Mouse (Mus musculus) liver, postnatal 0 days (tissue): Measurements from ENCODE around the gene Rexo1. TPM values are rescaled to one million over a fixed set of nuclear protein-coding genes. Genes with fewer than 3 reads are reported as not detected.
A peak's percentile ranks its signal among the peaks of the same experiment; 100 is the strongest.

Experiments
- ATAC-seq: fragments of 200-750 bp; cut with Nextera tagmentation; 2 replicates; pipeline ENCODE4 v1.8.0; 2017; ENCODE audit warnings: mild to moderate bottlenecking, moderate library complexity
- DNase-seq: peaks from one replicate; pipeline ENCODE4 v3.0.0-alpha.2; 2016
- H3K27ac ChIP-seq: fragments of 300-500 bp; sonication (generic); 2 replicates; pipeline ENCODE4 v1.5.1; 2014; ENCODE audit warnings: antibody characterized with exemption, moderate library complexity, mild to moderate bottlenecking, low read depth
- H3K27me3 ChIP-seq: fragments of 300-500 bp; sonication (generic); 2 replicates; pipeline ENCODE4 v1.6.1; 2014; ENCODE audit warnings: low read length, control low read depth, mixed read lengths; ENCODE audit not compliant: insufficient read depth
- H3K36me3 ChIP-seq: fragments of 300-500 bp; sonication (generic); replicated peaks from 2 replicates; pipeline ENCODE4 v1.6.1; 2014; ENCODE audit warnings: mild to moderate bottlenecking, control low read depth, low read length, moderate library complexity, mixed read lengths; ENCODE audit not compliant: insufficient read depth
- H3K4me1 ChIP-seq: fragments of 300-500 bp; sonication (generic); 2 replicates; pipeline ENCODE4 v1.6.1; 2014; ENCODE audit warnings: antibody characterized with exemption, mild to moderate bottlenecking, control low read depth; ENCODE audit not compliant: insufficient read depth
- H3K4me2 ChIP-seq: fragments of 300-500 bp; sonication (generic); 2 replicates; pipeline ENCODE4 v1.6.1; 2014; ENCODE audit warnings: low read depth, mild to moderate bottlenecking, low read length, moderate library complexity, mixed read lengths
- H3K4me3 ChIP-seq: fragments of 300-500 bp; sonication (generic); 2 replicates; pipeline ENCODE4 v1.5.1; 2014; ENCODE audit warnings: low read depth, low read length
- H3K9ac ChIP-seq: fragments of 300-500 bp; sonication (generic); replicated peaks from 2 replicates; pipeline ENCODE4 v1.6.1; 2014; ENCODE audit warnings: mild to moderate bottlenecking, moderate library complexity
- H3K9me3 ChIP-seq: fragments of 300-500 bp; sonication (generic); 2 replicates; pipeline ENCODE4 v1.6.1; 2016; ENCODE audit warnings: mild to moderate bottlenecking, control low read depth, low read length, mixed read lengths
- CTCF ChIP-seq: sonication (generic); IDR thresholded peaks from 2 replicates; pipeline ENCODE4 v1.5.1; 2016; ENCODE audit warnings: antibody characterized with exemption, low read depth
- EP300 ChIP-seq: IDR thresholded peaks from 2 replicates; pipeline ENCODE4 v1.6.1; 2016; ENCODE audit warnings: antibody characterized with exemption, low read depth, mild to moderate bottlenecking
- WGBS: fragments of 180-500 bp; shearing (Covaris S2); extraction: QIAGEN DNeasy Blood & Tissue Kit; methylation state at CpG from one replicate; pipeline ENCODE4 v1.1.7; 2014; ENCODE audit not compliant: insufficient replicate concordance; 5-methylcytosine and 5-hydroxymethylcytosine counted together
- polyA plus RNA-seq: library from polyadenylated mRNA; unstranded; fragments of >200 nt; fragmentation: Nextera tagmentation; extraction: Ambion mirVana; gene quantifications from 2 replicates; pipeline ENCODE4 v1.2.1, GENCODE M21; 2015

Rexo1 gene
- polyA plus RNA-seq, 1 experiment from 2014 or later, result 8.1 TPM

DNA sequence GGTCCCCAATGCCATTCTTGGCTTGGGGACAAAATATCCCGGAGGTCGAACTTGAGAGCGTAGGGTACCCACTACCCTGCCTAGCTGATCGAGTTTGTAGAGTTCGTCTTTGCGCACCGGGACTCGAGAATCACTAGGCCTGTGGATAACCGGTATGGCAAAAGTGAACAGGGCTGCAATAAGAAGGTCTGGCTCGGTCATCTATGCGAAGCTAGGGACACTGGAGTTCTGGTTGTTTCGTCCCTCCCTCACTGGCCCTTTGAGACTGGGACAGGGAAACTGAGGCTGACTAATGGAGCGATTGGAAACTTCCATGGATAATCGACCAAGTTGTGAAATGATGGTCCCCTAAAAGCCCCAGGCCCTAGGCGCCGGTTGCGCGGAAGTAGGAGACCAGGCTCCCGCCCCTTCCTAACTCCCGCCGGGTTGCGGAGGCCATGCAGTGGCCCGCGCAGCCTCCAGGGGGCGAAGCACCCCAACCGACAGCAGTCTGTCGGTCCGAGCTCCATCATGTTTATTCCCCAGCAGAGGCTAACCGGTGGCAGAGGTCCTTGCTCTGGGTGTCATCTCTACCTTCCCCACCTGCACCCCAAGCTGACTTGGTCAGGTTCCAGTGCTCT lies 16.9 kb upstream of the Rexo1 start:
- ATAC-seq, result peak; percentile 56

DNA sequence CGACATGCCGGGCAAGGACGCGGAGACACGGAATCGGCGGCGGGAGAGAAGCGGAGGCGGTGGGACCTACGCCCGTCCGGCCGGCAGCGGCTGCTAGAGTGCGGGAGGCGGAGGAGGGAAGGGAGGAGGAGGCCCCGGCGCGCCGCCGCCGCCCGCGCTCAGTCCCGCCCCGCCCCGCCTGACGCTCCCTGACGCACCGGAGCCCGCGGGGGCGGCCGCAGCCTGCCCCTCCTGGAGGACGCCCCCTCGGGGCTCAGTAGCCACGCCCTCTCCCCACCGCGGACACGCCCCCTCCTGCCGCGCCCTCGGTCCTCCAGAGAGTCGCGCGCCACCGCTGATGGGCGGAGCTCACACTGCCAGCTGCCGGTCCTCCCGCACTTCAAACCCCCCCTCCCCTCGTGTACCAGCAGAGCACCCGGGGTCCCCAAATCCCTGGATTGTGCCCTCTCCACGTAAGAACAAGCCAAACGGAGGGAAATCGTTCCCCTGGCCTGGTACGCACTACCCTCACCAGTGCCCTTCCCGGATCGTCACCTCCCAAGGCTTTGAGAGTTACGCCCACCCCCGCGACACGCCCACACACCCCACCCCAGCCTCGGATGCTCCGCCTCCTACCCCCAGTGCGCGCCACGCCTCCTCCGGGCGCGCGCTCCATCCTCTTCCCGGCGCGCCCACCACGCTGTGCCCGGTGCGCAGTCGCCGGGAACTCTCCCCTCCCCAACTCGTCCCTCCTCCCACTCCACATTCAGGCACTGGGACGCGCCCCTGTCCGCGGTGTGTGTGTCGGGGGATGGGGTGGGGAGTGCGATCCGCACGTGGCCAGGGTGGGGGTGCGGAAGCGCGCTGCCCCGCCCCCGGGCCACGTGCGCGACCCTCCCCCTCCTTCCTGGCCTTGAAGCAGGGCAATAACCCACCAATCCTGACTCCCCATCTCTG lies 16.1 kb upstream of the Rexo1 start, which contains the start of gene Klf16:
Gene Klf16 (minus strand): TSS at position 127 of the 936 bp plus-strand sequence.
- TF ChIP-seq CTCF (0 out of 2 replicates have a peak, but pooled peaks have one; percentile 1), EP300 (no peak)
- DNase-seq, result peak; percentile 99
- peak within 1 kb of the TSS; percentile 99 for H3K4me2 ChIP-seq
- no peaks in the 10 kb centered on the region for H3K27me3 ChIP-seq
- peak; percentile 83 for ATAC-seq
- H3K9ac ChIP-seq, result peak within 1 kb of the TSS; percentile 81
- peak within 1 kb of the TSS; percentile 86 for H3K4me3 ChIP-seq
- WGBS, result 3% methylated on average over 72 of the region's 97 CpGs
- H3K36me3 ChIP-seq, result no peaks in the 10 kb centered on the region
- peaks cover 60% of the 10 kb centered on the region for H3K4me1 ChIP-seq
- H3K9me3 ChIP-seq, result no peaks in the 10 kb centered on the region
- H3K27ac ChIP-seq, result peak within 1 kb of the TSS; percentile 85

More for the DNA sequence above, 16.9 kb upstream of the Rexo1 start:
- H3K9ac ChIP-seq, result peak overlapping the region; percentile 54
- peak overlapping the region; percentile 85 for H3K27ac ChIP-seq
- peaks cover 56% of the 10 kb centered on the region for H3K4me1 ChIP-seq
- no peaks in the 10 kb centered on the region for H3K9me3 ChIP-seq
- no peaks in the 10 kb centered on the region for H3K27me3 ChIP-seq
- peak; percentile 91 for DNase-seq
- 0 out of 2 replicates have a peak, but pooled peaks cover under 1% of the 10 kb centered on the region for H3K36me3 ChIP-seq
- TF ChIP-seq CTCF (peak; percentile 97), EP300 (no peak)
- H3K4me2 ChIP-seq, result peak overlapping the region; percentile 99
- peak overlapping the region; percentile 86 for H3K4me3 ChIP-seq
- WGBS, result under 1% methylated on average over 29 of the region's 29 CpGs

DNA sequence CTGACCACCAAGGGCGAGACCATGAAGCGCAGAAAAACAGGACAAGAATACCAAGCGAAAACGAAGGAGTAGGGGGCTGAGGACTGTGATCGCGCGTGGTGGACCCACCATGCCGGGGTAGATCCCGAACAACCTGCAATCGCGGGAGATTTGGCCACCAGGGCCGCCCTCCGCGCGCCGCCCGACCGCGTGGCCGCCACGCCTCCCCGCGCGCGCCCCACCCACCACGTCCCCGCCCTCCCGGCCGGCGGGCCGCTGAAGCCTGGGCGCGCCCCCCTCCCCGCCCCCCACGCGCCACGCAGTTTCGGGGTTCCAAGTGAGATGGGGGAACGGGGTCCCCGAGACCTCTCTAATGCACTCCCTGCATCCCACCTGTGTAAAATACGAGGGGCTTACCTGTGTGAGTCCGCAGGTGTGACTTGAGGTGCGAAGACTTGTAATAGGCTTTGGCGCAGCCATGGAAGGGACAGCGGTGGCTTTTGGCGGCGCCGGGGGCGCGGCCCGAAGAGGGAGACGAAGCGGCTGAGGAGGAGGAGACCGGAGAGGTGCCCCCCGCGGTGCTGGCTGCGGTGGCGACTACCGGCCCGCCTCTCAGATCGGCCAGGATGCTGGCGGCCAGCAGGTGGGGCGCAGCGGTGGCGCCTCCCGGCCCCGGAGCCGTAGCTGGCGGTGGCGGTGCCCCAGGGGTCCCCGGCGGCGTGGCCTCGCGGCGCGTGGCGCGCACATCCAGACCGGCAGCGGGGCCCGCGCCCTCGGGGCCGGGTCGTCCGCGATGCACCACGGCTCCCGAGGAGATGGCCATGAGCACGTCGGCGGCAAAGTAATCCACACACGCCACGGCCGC lies 15.2 kb upstream of the Rexo1 start:
- Histone ChIP-seq H3K36me3 (no peaks in the 10 kb centered on the region), H3K4me1 (peaks cover 69% of the 10 kb centered on the region), H3K27me3 (no peaks in the 10 kb centered on the region), H3K9ac (peak overlapping the region; percentile 81), H3K27ac (peak overlapping the region; percentile 85), H3K4me3 (peak overlapping the region; percentile 86), H3K9me3 (no peaks in the 10 kb centered on the region), H3K4me2 (peak overlapping the region; percentile 99)
- 0% methylated on average over 53 of the region's 96 CpGs for WGBS
- 0 out of 2 replicates have a peak, but pooled peaks have one; percentile 10 for TF ChIP-seq CTCF
- TF ChIP-seq EP300, result no peak
- ATAC-seq (no peak), DNase-seq (peak; percentile 85)

DNA sequence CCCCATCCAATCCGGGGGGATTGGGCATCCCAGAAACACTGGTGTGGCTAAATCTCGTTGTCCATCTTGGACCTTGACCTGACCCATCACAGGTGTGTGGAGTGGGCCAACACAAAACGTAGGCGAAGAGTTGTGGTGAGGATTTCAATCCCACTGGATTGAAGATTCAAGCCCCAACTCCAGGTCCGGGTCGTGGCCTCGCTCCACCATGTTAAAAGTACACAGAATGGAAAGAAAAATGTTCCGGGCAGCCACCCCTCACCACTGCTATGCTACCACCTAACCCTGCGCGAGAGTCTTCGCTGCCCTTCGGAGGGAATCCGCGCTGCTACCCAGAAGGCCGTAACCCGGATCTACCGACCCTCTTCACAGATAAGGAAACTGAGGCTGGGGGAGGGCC lies 14.6 kb upstream of the Rexo1 start:
- WGBS, result 7% methylated on average over 17 of the region's 17 CpGs
- Histone ChIP-seq H3K4me2 (peak overlapping the region; percentile 99), H3K27ac (peak overlapping the region; percentile 41; the same call in 1 of the 2 replicates), H3K4me3 (peak overlapping the region; percentile 86), H3K4me1 (peaks cover 75% of the 10 kb centered on the region), H3K27me3 (no peaks in the 10 kb centered on the region), H3K36me3 (no peaks in the 10 kb centered on the region), H3K9ac (peak overlapping the region; percentile 81), H3K9me3 (no peaks in the 10 kb centered on the region)
- ATAC-seq (no peak), DNase-seq (no peak)
- TF ChIP-seq EP300 (no peak), CTCF (no peak)

DNA sequence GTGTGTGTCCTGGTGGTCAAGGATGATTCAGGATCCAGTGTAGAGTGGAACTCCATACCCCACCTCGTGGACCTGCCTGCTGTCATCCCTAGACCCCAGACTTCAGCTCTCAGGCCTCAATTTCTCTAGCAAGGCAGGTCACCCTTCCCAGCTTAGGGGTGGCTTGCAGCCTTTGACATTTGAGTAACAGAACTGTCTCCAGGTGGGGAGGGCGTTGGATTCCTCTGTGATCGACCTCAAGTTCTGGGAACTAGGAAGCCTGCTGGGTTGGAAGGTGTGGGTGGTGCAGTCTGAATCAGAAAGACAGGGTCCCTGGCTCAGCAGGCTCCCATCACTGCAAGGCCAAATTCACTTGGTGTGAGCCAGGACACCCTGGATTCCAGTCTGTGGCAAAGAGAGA lies 13.5 kb upstream of the Rexo1 start:
- no peak overlapping the region for H3K27ac ChIP-seq
- no peaks in the 10 kb centered on the region for H3K36me3 ChIP-seq

More for the DNA sequence above, 13.5 kb upstream of the Rexo1 start:
- ATAC-seq (no peak), DNase-seq (no peak)
- H3K4me2 ChIP-seq, result peak overlapping the region; percentile 99
- no peaks in the 10 kb centered on the region for H3K27me3 ChIP-seq
- TF ChIP-seq CTCF (no peak), EP300 (no peak)
- peaks cover 85% of the 10 kb centered on the region for H3K4me1 ChIP-seq
- peak overlapping the region; percentile 86 for H3K4me3 ChIP-seq
- peak overlapping the region; percentile 81 for H3K9ac ChIP-seq
- WGBS, result 67% methylated on average over 3 of the region's 3 CpGs
- no peaks in the 10 kb centered on the region for H3K9me3 ChIP-seq
